Mouse (Mus musculus) CH12.LX (cell line): Measurements from ENCODE around the gene Mob3c. TPM values are rescaled to one million over a fixed set of nuclear protein-coding genes. Genes with fewer than 3 reads are reported as not detected.

Source experiments
- DNase-seq: peaks from one replicate; pipeline ENCODE4 v3.0.0-alpha.2; 2013; ENCODE audit errors: extremely low read depth
- H3K27ac ChIP-seq: 2 replicates; pipeline ENCODE4 v1.5.1; 2012; ENCODE audit warnings: low read depth, mild to moderate bottlenecking, control low read depth, moderate library complexity; ENCODE audit not compliant: insufficient read depth
- H3K27me3 ChIP-seq: replicated peaks from 2 replicates; pipeline ENCODE3; 2012; ENCODE audit warnings: inconsistent platforms
- H3K36me3 ChIP-seq, 2 experiments: replicated peaks in 1 of 2; 2 replicates each; pipeline versions ENCODE3 to v1.6.1; 2012; ENCODE audit warnings: inconsistent platforms in 1 of 2, low read length in 1 of 2, mild to moderate bottlenecking in 1 of 2, mixed read lengths in 1 of 2, moderate library complexity in 1 of 2; ENCODE audit not compliant: control insufficient read depth in 1 of 2, insufficient read depth in 1 of 2
- H3K4me1 ChIP-seq, 2 experiments: 2 replicates each; pipeline ENCODE4 v1.6.1; 2012; ENCODE audit warnings: inconsistent platforms in 1 of 2, moderate library complexity in 1 of 2; ENCODE audit not compliant: insufficient read depth in 2 of 2, control insufficient read depth in 1 of 2
- H3K4me2 ChIP-seq: 2 replicates; pipeline ENCODE4 v1.6.1; 2012; ENCODE audit warnings: low read depth, mild to moderate bottlenecking, control low read depth; ENCODE audit not compliant: poor library complexity, insufficient read depth, severe bottlenecking
- H3K4me3 ChIP-seq, 3 experiments: fragments of 150-350 bp in 1 of 3; sonication (generic) in 1 of 3; replicated peaks in 1 of 3; 2 replicates each; pipeline versions ENCODE3 to v1.5.1; 2011 to 2012; ENCODE audit warnings: low read depth in 2 of 3, low read length in 2 of 3, mild to moderate bottlenecking in 2 of 3, moderate library complexity in 2 of 3, control low read depth in 1 of 3, improper control_type of control experiment in 1 of 3, inconsistent platforms in 1 of 3, mixed read lengths in 1 of 3; ENCODE audit not compliant: poor library complexity in 1 of 3
- H3K79me2 ChIP-seq: replicated peaks from 2 replicates; pipeline ENCODE4 v1.6.1; 2012; ENCODE audit warnings: mild to moderate bottlenecking, moderate library complexity; ENCODE audit not compliant: control insufficient read depth, poor library complexity, insufficient read depth, severe bottlenecking; ENCODE audit errors: extremely low read depth
- H3K9ac ChIP-seq: 2 replicates; pipeline ENCODE4 v1.6.1; 2012; ENCODE audit warnings: low read depth, mild to moderate bottlenecking, control low read depth, moderate library complexity; ENCODE audit not compliant: insufficient read depth
- H3K9me3 ChIP-seq: replicated peaks from 2 replicates; pipeline ENCODE3; 2012; ENCODE audit warnings: low read length, inconsistent platforms, mixed read lengths
- CHD1 ChIP-seq: IDR thresholded peaks from 2 replicates; pipeline ENCODE4 v1.6.1; 2012; ENCODE audit warnings: low read depth, low read length, improper control_type of control experiment, inconsistent platforms
- E2F4 ChIP-seq: IDR thresholded peaks from 2 replicates; pipeline ENCODE4 v1.6.1; 2011; ENCODE audit warnings: low read depth, low read length, improper control_type of control experiment; ENCODE audit not compliant: insufficient replicate concordance
- ELF1 ChIP-seq: IDR thresholded peaks from 2 replicates; pipeline ENCODE4 v1.6.1; 2014; ENCODE audit warnings: low read depth, mild to moderate bottlenecking, inconsistent platforms, low read length, improper control_type of control experiment
- ETS1 ChIP-seq: conservative IDR thresholded peaks from 2 replicates; pipeline ENCODE4 v1.6.1; 2012; ENCODE audit warnings: low read depth, mild to moderate bottlenecking, inconsistent platforms, low read length, improper control_type of control experiment, moderate library complexity
- GABPA ChIP-seq: IDR thresholded peaks from 2 replicates; pipeline ENCODE4 v1.6.1; 2012; ENCODE audit warnings: low read depth, low read length, improper control_type of control experiment, inconsistent platforms; ENCODE audit not compliant: insufficient replicate concordance
- JUN ChIP-seq: IDR thresholded peaks from 2 replicates; pipeline ENCODE4 v1.6.1; 2011; ENCODE audit warnings: low read depth, mild to moderate bottlenecking, low read length, improper control_type of control experiment, moderate library complexity; ENCODE audit not compliant: insufficient read depth
- KAT2A ChIP-seq: IDR thresholded peaks from 2 replicates; pipeline ENCODE4 v1.6.1; 2012; ENCODE audit warnings: low read length, improper control_type of control experiment, inconsistent platforms; ENCODE audit not compliant: insufficient replicate concordance
- MAFK ChIP-seq: IDR thresholded peaks from 2 replicates; pipeline ENCODE4 v1.6.1; 2011; ENCODE audit warnings: low read length, improper control_type of control experiment; ENCODE audit not compliant: insufficient replicate concordance
- MAX ChIP-seq: IDR thresholded peaks from 2 replicates; pipeline ENCODE4 v1.6.1; 2011; ENCODE audit warnings: low read length, improper control_type of control experiment
- MXI1 ChIP-seq: IDR thresholded peaks from 2 replicates; pipeline ENCODE4 v1.6.1; 2011; ENCODE audit warnings: mild to moderate bottlenecking, low read depth, low read length, improper control_type of control experiment
- NELFE ChIP-seq: IDR thresholded peaks from 2 replicates; pipeline ENCODE4 v1.6.1; 2011; ENCODE audit warnings: low read depth, low read length, improper control_type of control experiment
- NRF1 ChIP-seq: IDR thresholded peaks from 2 replicates; pipeline ENCODE4 v1.6.1; 2014; ENCODE audit warnings: low read depth, mild to moderate bottlenecking, inconsistent platforms, low read length, improper control_type of control experiment, moderate library complexity
- PAX5 ChIP-seq: IDR thresholded peaks from 2 replicates; pipeline ENCODE4 v1.6.1; 2012; ENCODE audit warnings: low read length, inconsistent platforms, mixed read lengths
- POLR2AphosphoS2 ChIP-seq: IDR thresholded peaks from 2 replicates; pipeline ENCODE4 v1.6.1; 2011; ENCODE audit warnings: low read depth, low read length, improper control_type of control experiment
- SIN3A ChIP-seq: IDR thresholded peaks from 2 replicates; pipeline ENCODE4 v1.6.1; 2012; ENCODE audit warnings: low read length, improper control_type of control experiment, inconsistent platforms
- SMC3 ChIP-seq: IDR thresholded peaks from 2 replicates; pipeline ENCODE4 v1.6.1; 2011; ENCODE audit warnings: low read depth, low read length, improper control_type of control experiment
- UBTF ChIP-seq: IDR thresholded peaks from 2 replicates; pipeline ENCODE4 v1.6.1; 2012; ENCODE audit warnings: low read depth, mild to moderate bottlenecking, inconsistent platforms, low read length, improper control_type of control experiment, moderate library complexity
- USF1 ChIP-seq: IDR thresholded peaks from 2 replicates; pipeline ENCODE4 v1.6.1; 2014; ENCODE audit warnings: low read depth, mild to moderate bottlenecking, inconsistent platforms, low read length, improper control_type of control experiment
- ZKSCAN1 ChIP-seq: IDR thresholded peaks from 2 replicates; pipeline ENCODE4 v1.6.1; 2012; ENCODE audit warnings: low read depth, inconsistent platforms, low read length, improper control_type of control experiment, borderline replicate concordance
- ZMIZ1 ChIP-seq: IDR thresholded peaks from 2 replicates; pipeline ENCODE4 v1.6.1; 2012; ENCODE audit warnings: low read depth, mild to moderate bottlenecking, inconsistent platforms, low read length, improper control_type of control experiment
- dilution Hi-C: fragments of 300-500 bp; cut with MboI; formaldehyde crosslinking; loops from 2 replicates; pipeline ENCODE4 v1.14.3; 2020; ENCODE audit warnings: low sequenced_read_pairs; ENCODE audit not compliant: extremely low pct_unique_long_range_greater_than_20kb, extremely low pct_ligation_motif_present
- in situ Hi-C: fragments of 300-500 bp; cut with MboI; formaldehyde crosslinking; loops from 3 replicates; pipeline ENCODE4 v1.14.3; 2019; ENCODE audit warnings: low sequenced_read_pairs, low pct_ligation_motif_present, low pct_unique_long_range_greater_than_20kb, mixed read lengths
- polyA plus RNA-seq: library from polyadenylated mRNA; unstranded; fragments of >175 nt; gene quantifications from 2 replicates; pipeline ENCODE4 v1.2.1, GENCODE M21; 2012; ENCODE audit warnings: low read depth; ENCODE audit not compliant: insufficient read length
- total RNA-seq, 2 experiments: library from RNA; depleted of rRNA; stranded (reverse); fragments of 300-350 nt in 1 of 2; fragments of >200 nt in 1 of 2; gene quantifications; 2 replicates each; pipeline ENCODE4 v1.2.3; 2012 to 2014

The Mob3c gene
- total and polyA plus RNA-seq, 3 experiments = 7.8 to 9.2 (median 9.2) TPM

DNA sequence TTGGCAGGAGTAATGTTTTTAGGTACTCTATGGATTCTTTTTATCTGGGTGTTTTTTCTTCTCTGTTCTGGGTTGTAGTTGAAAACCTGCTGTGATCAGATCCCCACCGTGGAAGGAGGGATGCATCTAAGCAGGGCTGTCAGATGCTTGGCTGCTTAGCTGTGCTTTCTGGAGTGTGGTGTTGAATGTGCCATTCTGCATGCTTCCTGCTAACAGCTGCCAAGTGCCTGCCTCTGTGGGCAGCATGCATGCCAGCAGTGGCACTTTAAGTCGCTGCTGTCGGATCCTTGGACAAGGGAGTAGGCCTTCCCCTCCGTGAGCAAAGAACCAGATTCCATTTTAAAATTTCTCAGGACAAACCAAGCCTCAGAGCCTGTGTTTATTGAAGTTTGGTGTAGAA is 27.7 kb downstream of the Mob3c start:
- H3K36me3 ChIP-seq = peaks cover 58 to 88% of the 10 kb centered on the region in 2 experiments
- no peak overlapping the region for H3K4me3 ChIP-seq
- H3K79me2 ChIP-seq = no peaks in the 10 kb centered on the region; the same call in 1 of the 2 replicates
- dilution Hi-C loops = no loop called here
- DNase-seq = no peak
- no peak for TF ChIP-seq SIN3A
- TF ChIP-seq E2F4 = no peak
- no peak for TF ChIP-seq GABPA
- no peak for TF ChIP-seq ELF1
- TF ChIP-seq MAFK = no peak
- TF ChIP-seq NELFE = no peak
- no peak for TF ChIP-seq CHD1
- TF ChIP-seq USF1 = no peak
- no peak for TF ChIP-seq SMC3
- TF ChIP-seq UBTF = no peak
- no peak for TF ChIP-seq ETS1
- TF ChIP-seq ZMIZ1 = no peak
- TF ChIP-seq MXI1 = no peak
- no peak for TF ChIP-seq POLR2AphosphoS2
- no peak for TF ChIP-seq MAX
- no peak for TF ChIP-seq KAT2A
- no peak for TF ChIP-seq ZKSCAN1
- no peak for TF ChIP-seq NRF1
- no peak overlapping the region for H3K9ac ChIP-seq
- H3K4me1 ChIP-seq = peaks cover 22 to 66% of the 10 kb centered on the region in 2 experiments
- H3K27ac ChIP-seq = peak overlapping the region; percentile 53
- H3K27me3 ChIP-seq = no peaks in the 10 kb centered on the region
- peaks cover 4% of the 10 kb centered on the region for H3K9me3 ChIP-seq
- in situ Hi-C loops = no loop called here
- H3K4me2 ChIP-seq = no peak overlapping the region

- no peak overlapping the region for H3K4me3 ChIP-seq
- DNase-seq = peak; percentile 39
- no peak overlapping the region for H3K9ac ChIP-seq
- H3K36me3 ChIP-seq = peaks cover 57 to 88% of the 10 kb centered on the region in 2 experiments
- in situ Hi-C loops = no loop called here
- H3K79me2 ChIP-seq = no peaks in the 10 kb centered on the region; the same call in 1 of the 2 replicates
- H3K4me2 ChIP-seq = no peak overlapping the region
- TF ChIP-seq JUN (no peak), PAX5 (no peak)
- peaks cover 22 to 59% of the 10 kb centered on the region in 2 experiments for H3K4me1 ChIP-seq
- H3K27ac ChIP-seq = peak overlapping the region; percentile 59
- dilution Hi-C loops = no loop called here
- no peaks in the 10 kb centered on the region for H3K27me3 ChIP-seq
- peaks cover under 1% of the 10 kb centered on the region for H3K9me3 ChIP-seq
Measured at GRCm38 (mm10) chr4:115856282-115856681, 28.4 kb downstream of the Mob3c start.
